Mouse (Mus musculus): ENCODE measurements around the gene Tbxas1.

The Tbxas1 gene

GRCm38 (mm10) chr6:38901152-38901551, 25.9 kb downstream of the Tbxas1 start:
- TF ChIP-seq GATA4 (IDR thresholded peaks at IDR 0.05; ENCODE audit: insufficient replicate concordance, low read length), result no peak

- TF ChIP-seq GATA4 (IDR thresholded peaks at IDR 0.05; ENCODE audit: insufficient replicate concordance, low read length), result no peak
Observed at GRCm38 (mm10) chr6:38901636-38902035, 26.4 kb downstream of the Tbxas1 start.

- TF ChIP-seq GATA4 (IDR thresholded peaks at IDR 0.05; ENCODE audit: insufficient replicate concordance, low read length), result no peak
Observed at GRCm38 (mm10) chr6:38902820-38903439, 27.7 kb downstream of the Tbxas1 start.

DNA sequence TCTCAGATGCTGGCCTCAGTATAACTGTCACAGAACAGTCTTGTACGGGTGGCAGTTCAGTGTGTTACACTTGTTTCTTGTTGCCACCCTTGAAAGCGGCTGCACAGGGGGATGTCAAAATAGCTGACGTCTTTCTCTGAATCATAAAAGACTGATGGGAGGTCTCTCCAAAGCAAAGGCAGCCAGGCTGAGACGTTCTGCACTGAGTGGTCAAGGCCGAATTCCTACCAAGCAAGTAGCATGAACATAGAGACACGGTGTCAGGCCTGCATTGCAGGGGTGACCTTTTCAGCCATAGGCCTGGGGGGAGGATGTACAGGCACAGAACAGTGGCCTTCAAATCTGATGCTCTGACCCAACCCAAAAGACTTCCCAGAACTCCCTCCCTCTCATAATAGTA, 30.8 kb downstream of the Tbxas1 start:
- no peak for TF ChIP-seq GATA4 (IDR thresholded peaks at IDR 0.05; ENCODE audit: insufficient replicate concordance, low read length)

- TF ChIP-seq GATA4 (IDR thresholded peaks at IDR 0.05; ENCODE audit: insufficient replicate concordance, low read length), result no peak
Observed at GRCm38 (mm10) chr6:38908401-38908800, 33.2 kb downstream of the Tbxas1 start.

GRCm38 (mm10) chr6:38910828-38911559, 35.8 kb downstream of the Tbxas1 start:
- TF ChIP-seq GATA4 (IDR thresholded peaks at IDR 0.05; ENCODE audit: insufficient replicate concordance, low read length), result no peak; the same call in 1 of the 2 replicates

DNA sequence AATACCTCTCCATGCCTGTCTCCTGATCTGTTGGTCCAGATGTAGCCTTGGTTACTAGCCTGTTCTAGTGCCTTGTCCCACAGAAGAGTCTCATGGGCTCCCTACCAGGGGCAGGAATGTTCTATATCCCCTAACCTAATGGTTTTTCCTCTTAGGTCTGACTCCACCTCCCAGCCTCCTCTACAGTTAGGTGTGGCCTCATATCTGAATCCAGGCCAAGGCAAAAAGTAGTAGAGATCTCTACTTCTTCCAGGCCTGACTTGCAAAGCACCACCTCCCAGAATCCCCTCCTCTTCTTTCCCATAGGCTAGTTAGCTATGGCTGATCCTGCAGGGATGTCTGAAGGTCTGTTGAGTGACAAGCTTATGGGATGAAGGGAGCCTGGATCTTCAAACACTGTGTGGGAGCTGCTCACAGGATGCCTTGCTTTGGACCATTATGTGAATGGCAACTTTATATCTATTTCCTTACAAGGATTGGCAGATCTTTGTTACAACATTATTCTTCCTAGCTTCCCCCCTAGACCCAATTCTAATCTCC, 37.0 kb downstream of the Tbxas1 start:
- no peak for TF ChIP-seq GATA4 (IDR thresholded peaks at IDR 0.05; ENCODE audit: insufficient replicate concordance, low read length)

DNA sequence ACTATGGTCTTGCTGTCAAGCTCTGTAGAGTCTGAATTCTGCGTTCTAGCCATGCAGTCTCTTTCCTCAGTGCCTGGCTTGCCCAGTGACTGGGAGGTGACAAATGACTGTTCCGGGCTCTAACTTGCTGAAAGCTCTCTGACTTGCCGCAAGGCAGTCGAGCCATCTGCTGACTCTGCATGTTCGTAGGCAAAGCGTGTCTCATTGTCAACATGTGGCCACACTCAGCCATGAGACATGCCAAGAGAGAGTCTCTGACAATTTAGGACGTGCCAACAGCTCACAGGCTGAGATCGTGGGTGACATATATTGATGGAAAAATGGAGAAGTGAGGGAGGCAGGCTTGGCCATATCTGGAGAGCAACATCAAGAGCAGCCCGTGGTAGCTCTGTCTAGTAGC, 37.6 kb downstream of the Tbxas1 start:
- TF ChIP-seq GATA4 (IDR thresholded peaks at IDR 0.05; ENCODE audit: insufficient replicate concordance, low read length), result no peak

- TF ChIP-seq GATA4 (IDR thresholded peaks at IDR 0.05; ENCODE audit: insufficient replicate concordance, low read length), result no peak
Observed at GRCm38 (mm10) chr6:38913386-38914042, 38.3 kb downstream of the Tbxas1 start.

GRCm38 (mm10) chr6:38914181-38914580, 39.0 kb downstream of the Tbxas1 start:
- TF ChIP-seq GATA4 (IDR thresholded peaks at IDR 0.05; ENCODE audit: insufficient replicate concordance, low read length), result no peak

GRCm38 (mm10) chr6:38915776-38916175, 40.6 kb downstream of the Tbxas1 start:
- no peak for TF ChIP-seq GATA4 (IDR thresholded peaks at IDR 0.05; ENCODE audit: insufficient replicate concordance, low read length)

GRCm38 (mm10) chr6:38916571-38916970, 41.4 kb downstream of the Tbxas1 start:
- TF ChIP-seq GATA4 (IDR thresholded peaks at IDR 0.05; ENCODE audit: insufficient replicate concordance, low read length), result no peak

DNA sequence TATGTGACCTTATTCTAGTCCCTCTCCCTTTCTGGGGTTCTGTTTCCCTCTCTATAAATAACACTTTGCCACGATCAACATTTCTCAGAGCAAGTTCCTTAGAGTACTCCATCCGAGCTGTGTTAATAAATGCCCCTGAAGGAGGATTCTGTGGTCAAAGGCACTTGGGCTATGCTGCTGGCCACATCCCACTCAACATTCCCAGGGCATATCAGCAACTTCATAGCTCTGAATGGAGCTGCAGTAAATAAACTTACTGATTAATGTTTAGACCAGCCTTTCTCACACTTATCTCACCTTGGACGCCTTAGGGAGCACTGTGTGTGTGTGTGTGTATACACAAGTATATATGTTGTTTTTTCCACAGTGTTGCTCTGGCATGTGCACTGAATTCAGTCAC, 42.2 kb downstream of the Tbxas1 start:
- no peak for TF ChIP-seq GATA4 (IDR thresholded peaks at IDR 0.05; ENCODE audit: insufficient replicate concordance, low read length)

GRCm38 (mm10) chr6:38918728-38919127, 43.5 kb downstream of the Tbxas1 start:
- TF ChIP-seq GATA4 (IDR thresholded peaks at IDR 0.05; ENCODE audit: insufficient replicate concordance, low read length), result no peak

GRCm38 (mm10) chr6:38919135-38919740, 44.0 kb downstream of the Tbxas1 start:
- no peak for TF ChIP-seq GATA4 (IDR thresholded peaks at IDR 0.05; ENCODE audit: insufficient replicate concordance, low read length)
